Mouse (Mus musculus) neural tube, embryonic 15.5 days (tissue): ENCODE data around the gene Susd1. TPM values are rescaled to one million over a fixed set of nuclear protein-coding genes. Genes with fewer than 3 reads are reported as not detected.

Experiments
- ATAC-seq: fragments of 200-750 bp; cut with Nextera tagmentation; 2 replicates; pipeline ENCODE4 v1.8.0; 2017; ENCODE audit warnings: mild to moderate bottlenecking, moderate TSS enrichment, moderate library complexity; ENCODE audit not compliant: low FRiP score
- H3K27ac ChIP-seq: fragments of 300-500 bp; sonication (generic); replicated peaks from 2 replicates; pipeline ENCODE4 v1.5.1; 2015; ENCODE audit warnings: mild to moderate bottlenecking, inconsistent platforms
- H3K27me3 ChIP-seq: fragments of 300-500 bp; sonication (generic); replicated peaks from 2 replicates; pipeline ENCODE4 v1.6.1; 2015; ENCODE audit warnings: inconsistent platforms
- H3K36me3 ChIP-seq: fragments of 300-500 bp; sonication (generic); 2 replicates; pipeline ENCODE4 v1.6.1; 2015; ENCODE audit warnings: inconsistent platforms
- H3K4me1 ChIP-seq: fragments of 300-500 bp; sonication (generic); 2 replicates; pipeline ENCODE4 v1.6.1; 2015; ENCODE audit warnings: inconsistent platforms
- H3K4me2 ChIP-seq: fragments of 300-500 bp; sonication (generic); 2 replicates; pipeline ENCODE4 v1.6.1; 2015; ENCODE audit warnings: inconsistent platforms, mild to moderate bottlenecking, moderate library complexity
- H3K4me3 ChIP-seq: fragments of 300-500 bp; sonication (generic); replicated peaks from 2 replicates; pipeline ENCODE4 v1.5.1; 2015; ENCODE audit warnings: mild to moderate bottlenecking, inconsistent platforms
- H3K9ac ChIP-seq: fragments of 300-500 bp; sonication (generic); replicated peaks from 2 replicates; pipeline ENCODE4 v1.6.1; 2015; ENCODE audit warnings: mild to moderate bottlenecking, inconsistent platforms
- H3K9me3 ChIP-seq: fragments of 300-500 bp; sonication (generic); replicated peaks from 2 replicates; pipeline ENCODE4 v1.6.1; 2016; ENCODE audit warnings: inconsistent platforms
- WGBS: fragments of 180-500 bp; shearing (Covaris S2); methylation state at CpG from one replicate; pipeline ENCODE4 v1.1.7; 2015; ENCODE audit warnings: mixed read lengths; 5-methylcytosine and 5-hydroxymethylcytosine counted together
- polyA plus RNA-seq: library from polyadenylated mRNA; unstranded; fragments of >200 nt; fragmentation: Nextera tagmentation; extraction: Ambion mirVana; gene quantifications from 2 replicates; pipeline ENCODE4 v1.2.1, GENCODE M21; 2015

Gene Susd1
- polyA plus RNA-seq, 1 experiment from 2014 or later = 2.8 TPM

DNA sequence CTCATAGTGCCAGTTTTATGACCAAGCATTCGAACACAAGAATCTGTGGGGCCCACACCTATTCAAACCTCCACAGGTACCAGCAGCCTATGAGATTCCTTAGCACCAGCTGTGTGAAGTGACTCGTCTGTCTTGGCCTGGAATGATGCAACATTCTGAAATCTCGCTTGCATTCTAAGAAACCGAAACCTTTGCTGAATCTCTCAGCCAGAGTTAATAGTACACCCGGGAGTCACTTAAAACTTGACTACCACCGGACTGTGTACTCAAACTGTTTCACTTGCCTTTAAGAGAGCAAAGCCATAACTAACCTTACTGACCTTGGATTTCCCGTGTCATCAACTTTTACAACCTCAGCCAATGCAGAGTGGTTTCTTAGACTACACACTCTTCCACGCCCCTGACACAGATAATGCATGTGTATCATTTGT, 14.1 kb upstream of the Susd1 start:
- H3K9ac ChIP-seq = no peak overlapping the region
- H3K36me3 ChIP-seq = no peaks in the 10 kb centered on the region
- no peaks in the 10 kb centered on the region for H3K9me3 ChIP-seq
- WGBS = 61% methylated on average over 8 of the region's 8 CpGs
- no peak overlapping the region for H3K4me2 ChIP-seq
- no peak for ATAC-seq
- no peaks in the 10 kb centered on the region for H3K4me1 ChIP-seq
- no peak overlapping the region for H3K4me3 ChIP-seq
- no peaks in the 10 kb centered on the region for H3K27me3 ChIP-seq
- no peak overlapping the region for H3K27ac ChIP-seq

DNA sequence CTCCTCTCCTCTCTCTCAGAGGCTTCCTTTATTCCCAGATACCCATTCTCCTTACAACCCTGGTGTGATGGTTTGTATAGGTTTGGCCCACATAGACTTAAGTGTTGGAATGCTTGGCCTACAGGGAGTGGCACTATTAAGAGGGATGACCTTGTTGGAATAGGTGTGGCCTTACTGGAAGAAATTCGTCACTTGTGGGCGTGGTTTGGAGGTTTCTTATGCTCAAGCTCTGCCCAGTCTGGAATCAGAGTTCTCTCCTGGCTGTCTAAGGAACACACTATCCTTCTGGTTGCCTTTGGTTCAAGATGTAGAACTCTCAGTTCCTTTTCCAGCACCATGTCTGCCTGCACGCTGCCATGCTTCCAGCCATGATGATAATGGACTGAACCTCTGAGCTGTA, 12.5 kb upstream of the Susd1 start:
- no peaks in the 10 kb centered on the region for H3K36me3 ChIP-seq
- no peak overlapping the region for H3K27ac ChIP-seq
- H3K4me2 ChIP-seq = no peak overlapping the region
- whole genome bisulfite sequencing = 91% methylated on average over 3 of the region's 3 CpGs
- H3K4me3 ChIP-seq = no peak overlapping the region
- no peaks in the 10 kb centered on the region for H3K4me1 ChIP-seq
- no peaks in the 10 kb centered on the region for H3K27me3 ChIP-seq
- ATAC-seq = no peak
- H3K9me3 ChIP-seq = no peaks in the 10 kb centered on the region
- no peak overlapping the region for H3K9ac ChIP-seq

DNA sequence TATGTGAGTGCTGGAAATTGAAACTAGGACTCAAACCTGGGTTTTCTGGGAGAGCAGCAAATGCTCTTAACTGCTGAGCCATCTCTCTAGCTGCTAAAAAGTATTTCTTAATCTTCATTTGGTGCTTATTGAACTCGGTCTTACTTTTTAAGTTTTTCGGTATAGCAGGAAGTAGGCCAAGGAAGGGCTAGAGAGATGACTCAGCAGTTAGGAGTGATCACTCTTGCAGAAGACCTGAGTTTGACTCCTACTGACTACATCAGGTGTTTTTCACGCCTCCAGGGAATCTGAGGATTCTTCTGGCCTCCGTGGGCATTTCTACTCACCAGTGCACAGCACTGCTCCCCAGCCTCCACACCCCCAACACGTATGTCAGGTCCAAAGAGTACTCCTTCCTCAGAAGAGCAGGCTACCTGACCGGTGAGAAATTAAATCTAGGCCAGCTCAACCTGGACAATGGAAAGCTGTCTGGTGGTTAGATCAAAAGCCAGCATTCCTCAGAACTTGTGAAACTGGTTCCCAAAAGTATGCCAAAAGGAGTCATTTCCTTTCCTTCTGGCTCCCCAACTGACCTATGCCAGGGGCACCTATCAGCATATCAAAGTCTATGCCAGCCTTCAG, 11.9 kb upstream of the Susd1 start:
- no peak overlapping the region for H3K9ac ChIP-seq
- H3K27ac ChIP-seq = no peak overlapping the region
- no peak overlapping the region for H3K4me2 ChIP-seq
- no peaks in the 10 kb centered on the region for H3K36me3 ChIP-seq
- ATAC-seq = no peak
- 86% methylated on average over 6 of the region's 6 CpGs for WGBS
- H3K9me3 ChIP-seq = no peaks in the 10 kb centered on the region
- H3K4me3 ChIP-seq = no peak overlapping the region
- no peaks in the 10 kb centered on the region for H3K27me3 ChIP-seq
- no peaks in the 10 kb centered on the region for H3K4me1 ChIP-seq

DNA sequence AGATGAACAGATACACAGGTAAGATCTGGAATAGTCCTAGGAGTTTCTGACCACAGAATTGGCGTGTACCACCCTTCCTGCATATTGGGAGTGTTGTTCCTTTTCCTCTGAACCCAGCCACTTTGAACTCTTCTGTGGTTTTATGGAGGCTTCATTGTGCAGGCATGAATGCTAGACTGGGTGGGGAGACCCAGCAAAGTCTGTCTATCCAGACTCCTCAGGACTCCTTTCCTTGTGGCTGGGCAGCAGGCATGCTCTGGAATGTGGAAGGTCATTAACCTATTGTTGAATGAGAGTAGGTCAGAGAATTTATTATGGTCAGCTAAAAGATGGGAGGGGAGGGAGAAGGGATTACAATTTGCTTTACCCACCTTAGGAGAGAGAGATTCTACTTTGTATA, 8.9 kb upstream of the Susd1 start:
- no peaks in the 10 kb centered on the region for H3K36me3 ChIP-seq
- H3K27me3 ChIP-seq = no peaks in the 10 kb centered on the region
- no peak for ATAC-seq
- H3K9ac ChIP-seq = no peak overlapping the region
- no peak overlapping the region for H3K4me3 ChIP-seq
- H3K4me1 ChIP-seq = no peaks in the 10 kb centered on the region
- H3K27ac ChIP-seq = no peak overlapping the region
- H3K4me2 ChIP-seq = no peak overlapping the region
- H3K9me3 ChIP-seq = no peaks in the 10 kb centered on the region
- WGBS = 30% methylated on average over 1 of the region's 1 CpGs

DNA sequence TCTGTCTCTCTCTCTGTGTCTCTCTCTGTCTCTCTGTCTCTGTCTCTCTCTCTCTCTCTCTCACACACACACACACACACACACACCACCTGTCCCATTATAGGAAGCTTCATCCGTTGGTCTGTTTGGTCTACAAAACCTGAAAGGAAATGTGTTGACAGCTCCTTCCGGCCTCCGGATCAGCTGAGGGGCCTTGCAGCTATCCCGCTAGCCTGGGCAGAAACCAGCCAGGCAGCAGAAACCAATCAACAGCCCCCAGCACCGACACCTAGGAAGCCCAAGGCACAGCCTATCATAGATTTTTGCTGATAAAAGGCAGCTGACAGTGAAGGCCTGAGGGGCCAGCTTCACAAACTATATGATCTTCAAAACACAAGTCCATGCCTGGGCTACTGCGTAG, 7.1 kb upstream of the Susd1 start:
- no peak overlapping the region for H3K4me2 ChIP-seq
- no peak for ATAC-seq
- H3K9ac ChIP-seq = no peak overlapping the region
- H3K27ac ChIP-seq = no peak overlapping the region
- no peaks in the 10 kb centered on the region for H3K27me3 ChIP-seq
- H3K4me3 ChIP-seq = no peak overlapping the region
- H3K9me3 ChIP-seq = no peaks in the 10 kb centered on the region
- 81% methylated on average over 6 of the region's 6 CpGs for WGBS
- H3K36me3 ChIP-seq = no peaks in the 10 kb centered on the region
- H3K4me1 ChIP-seq = no peaks in the 10 kb centered on the region

DNA sequence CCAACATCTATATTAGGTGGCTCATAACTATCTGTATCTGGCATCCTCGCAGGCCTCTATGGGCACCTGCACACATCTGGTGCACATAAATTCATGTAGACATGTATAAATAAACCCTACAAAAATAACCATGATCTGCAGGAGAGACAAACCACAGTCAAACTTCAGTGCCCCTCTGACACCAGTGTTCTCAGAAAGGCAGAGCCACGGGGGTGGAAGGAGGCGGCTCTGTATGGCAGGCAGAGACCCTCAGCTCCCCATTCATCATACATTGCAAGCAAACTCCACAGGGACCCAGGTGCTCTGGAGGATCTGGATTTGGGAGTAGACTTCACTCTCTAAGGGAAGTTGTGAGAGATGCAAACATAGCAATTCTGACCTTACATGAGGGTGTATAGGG, 6.6 kb upstream of the Susd1 start:
- H3K4me2 ChIP-seq = no peak overlapping the region
- WGBS = 90% methylated on average over 3 of the region's 3 CpGs
- ATAC-seq = no peak
- no peak overlapping the region for H3K4me3 ChIP-seq
- H3K27me3 ChIP-seq = peaks cover 2% of the 10 kb centered on the region; the same call in 1 of the 2 replicates
- H3K36me3 ChIP-seq = no peaks in the 10 kb centered on the region
- no peaks in the 10 kb centered on the region for H3K9me3 ChIP-seq
- H3K9ac ChIP-seq = no peak overlapping the region
- no peaks in the 10 kb centered on the region for H3K4me1 ChIP-seq
- H3K27ac ChIP-seq = no peak overlapping the region

DNA sequence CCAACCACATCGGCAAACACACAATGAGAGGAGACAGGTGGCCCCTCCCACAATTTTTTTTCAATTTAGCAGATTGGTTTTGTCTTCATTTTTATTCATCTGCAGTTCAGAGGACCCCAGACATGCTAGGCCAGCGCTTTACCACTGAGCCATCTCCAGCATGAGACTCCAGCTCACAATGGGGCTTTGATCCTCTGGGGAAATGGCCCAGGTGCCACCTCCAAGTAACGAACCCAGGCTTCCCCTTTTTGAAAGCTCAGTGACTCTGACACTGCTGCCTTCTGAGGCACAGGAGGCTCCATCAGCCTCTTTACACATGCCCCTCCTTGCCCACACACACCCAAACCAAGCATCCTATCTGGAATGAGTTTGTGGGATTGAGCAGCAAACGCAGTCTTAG, 5.7 kb upstream of the Susd1 start:
- Histone ChIP-seq H3K4me2 (no peak overlapping the region), H3K27me3 (peaks cover 6% of the 10 kb centered on the region; the same call in 1 of the 2 replicates), H3K36me3 (no peaks in the 10 kb centered on the region), H3K9ac (no peak overlapping the region), H3K4me3 (no peak overlapping the region), H3K4me1 (no peaks in the 10 kb centered on the region), H3K9me3 (no peaks in the 10 kb centered on the region), H3K27ac (no peak overlapping the region)
- WGBS = 83% methylated on average over 4 of the region's 4 CpGs
- ATAC-seq = no peak

DNA sequence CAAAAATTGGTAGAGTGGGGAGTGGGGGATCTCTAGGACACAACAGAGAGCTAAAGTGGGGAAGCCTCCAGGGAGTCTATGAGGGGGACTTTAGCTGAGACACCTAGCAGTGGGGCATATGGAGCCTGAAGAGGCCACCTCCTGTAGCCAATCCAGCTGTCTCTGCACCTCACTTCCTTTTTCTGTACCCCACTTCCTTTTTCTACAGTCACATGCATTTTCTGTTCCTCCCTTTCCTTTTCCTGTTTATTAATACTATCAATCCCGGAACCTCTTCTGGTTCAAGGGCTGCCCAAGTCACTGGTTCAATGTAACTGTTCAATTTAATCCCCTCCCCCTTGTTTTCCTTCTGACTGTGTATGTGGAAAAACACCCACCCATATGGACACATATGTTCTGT, 2.8 kb upstream of the Susd1 start:
- Histone ChIP-seq H3K4me3 (no peak overlapping the region), H3K4me2 (no peak overlapping the region), H3K9ac (no peak overlapping the region), H3K9me3 (no peaks in the 10 kb centered on the region), H3K27ac (no peak overlapping the region), H3K4me1 (peaks cover 12% of the 10 kb centered on the region; the same call in 1 of the 2 replicates), H3K36me3 (no peaks in the 10 kb centered on the region), H3K27me3 (peaks cover 21% of the 10 kb centered on the region)
- 93% methylated on average over 1 of the region's 1 CpGs for WGBS
- ATAC-seq = no peak

DNA sequence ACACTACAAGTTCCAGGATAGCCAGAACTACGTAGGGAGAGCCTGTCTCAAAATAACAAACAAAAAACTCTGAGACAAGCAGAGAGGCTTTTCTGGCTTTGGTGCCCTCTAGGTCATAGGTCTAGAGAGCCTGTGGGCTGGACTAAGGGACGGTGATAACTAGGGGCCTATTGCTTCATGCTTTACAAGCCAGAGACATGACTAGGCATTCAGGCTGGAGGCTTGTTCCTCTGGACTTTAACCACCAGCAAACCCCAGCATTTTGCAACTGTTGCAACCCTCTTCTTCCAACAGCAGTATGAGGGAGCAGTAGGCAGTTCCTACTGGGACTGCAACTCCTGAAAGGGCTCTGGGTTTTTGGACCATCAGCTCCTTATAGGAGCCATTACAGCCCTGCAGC, 1.5 kb upstream of the Susd1 start:
- Histone ChIP-seq H3K36me3 (no peaks in the 10 kb centered on the region), H3K4me2 (no peak overlapping the region), H3K9me3 (no peaks in the 10 kb centered on the region), H3K4me3 (no peak overlapping the region), H3K4me1 (peaks cover 12% of the 10 kb centered on the region; the same call in 1 of the 2 replicates), H3K27ac (no peak overlapping the region), H3K27me3 (peaks cover 24% of the 10 kb centered on the region), H3K9ac (no peak overlapping the region)
- 56% methylated on average over 2 of the region's 2 CpGs for WGBS
- no peak for ATAC-seq

DNA sequence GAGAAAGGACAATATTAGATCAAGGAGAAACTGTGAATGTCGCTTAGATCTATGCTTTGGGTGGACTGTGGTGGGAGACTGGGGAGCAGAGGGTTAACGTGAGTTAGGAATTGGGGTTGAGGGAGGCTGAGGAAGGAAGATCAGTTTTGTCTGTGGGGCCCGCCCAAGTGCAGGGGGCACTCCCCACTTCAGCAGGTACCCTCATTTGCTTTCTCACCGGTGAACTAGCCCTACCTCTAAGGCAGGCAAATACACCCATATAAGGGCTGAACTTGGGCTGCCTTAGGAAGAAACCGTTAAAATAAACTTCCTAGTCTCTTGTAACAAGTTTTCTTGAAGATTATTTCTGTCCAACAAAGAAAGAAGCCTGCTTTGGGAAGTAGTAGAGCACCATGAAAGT, 608 bp upstream of the Susd1 start:
- Histone ChIP-seq H3K27ac (no peak overlapping the region), H3K9ac (no peak overlapping the region), H3K4me1 (peaks cover 12% of the 10 kb centered on the region; the same call in 1 of the 2 replicates), H3K4me2 (peak overlapping the region; percentile 99), H3K4me3 (peak overlapping the region; percentile 64; the same call in 1 of the 2 replicates), H3K36me3 (no peaks in the 10 kb centered on the region), H3K9me3 (no peaks in the 10 kb centered on the region), H3K27me3 (peaks cover 24% of the 10 kb centered on the region)
- ATAC-seq = no peak
- WGBS = 33% methylated on average over 5 of the region's 5 CpGs

DNA sequence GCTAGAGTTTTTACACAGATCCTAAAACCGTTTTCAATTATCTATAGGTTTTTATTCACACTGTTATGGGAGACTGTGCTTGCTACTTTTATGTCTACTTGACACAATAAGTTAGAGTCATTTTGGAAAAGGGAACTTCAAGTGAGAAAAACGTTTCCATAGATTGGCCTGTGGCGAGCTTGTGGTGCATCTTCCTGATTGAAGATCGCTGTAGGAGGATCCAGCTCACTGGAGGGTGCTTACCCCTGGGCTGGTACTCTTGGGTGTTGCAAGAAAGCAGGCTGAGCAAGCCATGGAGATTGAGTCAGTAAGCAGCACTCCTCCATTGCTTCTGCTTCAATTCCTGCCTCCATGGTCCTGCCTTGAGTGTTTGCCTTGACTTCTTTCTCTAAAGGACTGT, 2.5 kb downstream of the Susd1 start:
- ATAC-seq = no peak

DNA sequence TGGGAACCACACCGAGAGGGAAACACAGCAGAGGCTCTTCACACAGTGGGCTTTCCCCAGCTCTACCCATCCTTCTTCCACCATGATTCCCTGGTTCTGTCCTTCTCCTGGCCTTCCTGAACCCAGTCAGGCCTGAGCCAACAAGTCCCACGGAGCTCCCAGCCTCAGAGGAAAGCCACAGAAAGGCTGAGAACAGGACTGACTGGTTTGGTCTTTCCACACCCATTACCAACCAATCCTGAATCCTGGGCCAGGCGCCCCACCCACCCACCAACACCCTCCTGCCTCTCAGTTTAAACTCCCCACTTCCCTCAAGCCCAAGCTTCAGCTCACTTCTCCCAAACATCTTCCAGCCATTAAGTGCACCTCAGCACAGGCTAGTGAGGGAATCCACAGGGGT, 4.4 kb downstream of the Susd1 start:
- Histone ChIP-seq H3K9ac (no peak overlapping the region), H3K4me2 (no peak overlapping the region)
- 74% methylated on average over 3 of the region's 3 CpGs for WGBS

More for the DNA sequence above, 2.5 kb downstream of the Susd1 start:
- WGBS = 91% methylated on average over 4 of the region's 4 CpGs
- no peak overlapping the region for H3K9ac ChIP-seq
- no peak overlapping the region for H3K4me2 ChIP-seq
- H3K27ac ChIP-seq = no peak overlapping the region
- peaks cover 12% of the 10 kb centered on the region; the same call in 1 of the 2 replicates for H3K4me1 ChIP-seq
- no peaks in the 10 kb centered on the region for H3K36me3 ChIP-seq
- peaks cover 24% of the 10 kb centered on the region for H3K27me3 ChIP-seq
- H3K9me3 ChIP-seq = no peaks in the 10 kb centered on the region
- H3K4me3 ChIP-seq = no peak overlapping the region

More for the DNA sequence above, 4.4 kb downstream of the Susd1 start:
- Histone ChIP-seq H3K4me3 (no peak overlapping the region), H3K27me3 (peaks cover 17% of the 10 kb centered on the region), H3K4me1 (peaks cover 14% of the 10 kb centered on the region; the same call in 1 of the 2 replicates), H3K27ac (no peak overlapping the region), H3K9me3 (no peaks in the 10 kb centered on the region), H3K36me3 (no peaks in the 10 kb centered on the region)
- ATAC-seq = no peak
